Mouse (Mus musculus): ENCODE data around the gene Cln6. TPM values are rescaled to one million over a fixed set of nuclear protein-coding genes. Genes with fewer than 3 reads are reported as not detected.

Gene Cln6
- polyA plus RNA-seq, 1 experiment from 2014 or later, result 27.3 TPM

GRCm38 (mm10) chr9:62881871-62882270, 43.3 kb downstream of the Cln6 start:
- Histone ChIP-seq H3K4me1 (ENCODE audit: insufficient read depth) (no peaks in the 10 kb centered on the region; the same call in 1 of the 2 replicates), H3K4me3 (ENCODE audit: low read depth, low read length) (no peak overlapping the region), H3K36me3 (ENCODE audit: insufficient read depth) (peaks cover 59% of the 10 kb centered on the region), H3K27ac (ENCODE audit: low read depth) (peak overlapping the region; percentile 51; the same call in 1 of the 2 replicates), H3K9me3 (ENCODE audit: low read depth, low read length) (no peaks in the 10 kb centered on the region), H3K27me3 (ENCODE audit: insufficient read depth, low read length) (no peaks in the 10 kb centered on the region), H3K4me2 (peak overlapping the region; percentile 34; the same call in 1 of the 2 replicates), H3K9ac (no peak overlapping the region)
- TF ChIP-seq CTCF (IDR thresholded peaks at IDR 0.05; ENCODE audit: low read depth), result peak; percentile 44
- ATAC-seq (ENCODE audit: insufficient read depth) (peak; percentile 93), DNase-seq (peak; percentile 91)
- WGBS, result 38% methylated on average over 12 of the region's 12 CpGs

GRCm38 (mm10) chr9:62894486-62894885, 55.9 kb downstream of the Cln6 start:
- Histone ChIP-seq H3K27ac (ENCODE audit: low read depth) (no peak overlapping the region), H3K27me3 (ENCODE audit: insufficient read depth, low read length) (no peaks in the 10 kb centered on the region), H3K9me3 (ENCODE audit: low read depth, low read length) (no peaks in the 10 kb centered on the region), H3K4me2 (no peak overlapping the region), H3K9ac (no peak overlapping the region), H3K4me1 (ENCODE audit: insufficient read depth) (no peaks in the 10 kb centered on the region), H3K36me3 (ENCODE audit: insufficient read depth) (peaks cover 61% of the 10 kb centered on the region), H3K4me3 (ENCODE audit: low read depth, low read length) (no peak overlapping the region)
- no peak for ATAC-seq (ENCODE audit: insufficient read depth)
- DNase-seq, result no peak
- TF ChIP-seq CTCF (IDR thresholded peaks at IDR 0.05; ENCODE audit: low read depth), result no peak
- 79% methylated on average over 1 of the region's 1 CpGs for WGBS

Other genes starting within 250 kb of the Cln6 start
- 0.49 and 0.51 TPM in 2 replicates for gene Itga11, start 161.0 kb upstream of the Cln6 start, polyA plus RNA-seq (2014; fragmentation: Nextera tagmentation; extraction: Ambion mirVana)
- 37.1 and 37.6 TPM in 2 replicates for gene Fem1b, start 26.9 kb upstream of the Cln6 start, polyA plus RNA-seq (2014; fragmentation: Nextera tagmentation; extraction: Ambion mirVana)
- gene Calml4, start 19.3 kb downstream of the Cln6 start, polyA plus RNA-seq (2014; fragmentation: Nextera tagmentation; extraction: Ambion mirVana), result 11.6 and 13.4 TPM in 2 replicates
- 68.3 and 74.4 TPM in 2 replicates for gene Pias1, start 149.1 kb downstream of the Cln6 start, polyA plus RNA-seq (2014; fragmentation: Nextera tagmentation; extraction: Ambion mirVana)

All from lung, embryonic 14.5 days (tissue).